Mouse (Mus musculus): ENCODE measurements around the gene Zfp667.
"Not testable (repeated sequence)": the region's sequence is repeated elsewhere in the genome, so short reads cannot be mapped to it uniquely, and the experiment has no call there.

The Zfp667 gene

GRCm38 (mm10) chr7:6283451-6284075 is 2.8 kb upstream of the Zfp667 start:
- Histone ChIP-seq H3K36me3 (ENCODE audit: control insufficient read depth, insufficient read depth, low read length, poor library complexity, severe bottlenecking) (no peaks in the 10 kb centered on the region), H3K27me3 (ENCODE audit: control insufficient read depth, insufficient read depth, low read length, poor library complexity, severe bottlenecking) (no peaks in the 10 kb centered on the region)
- DNase-seq (ENCODE audit: low read depth, low spot score) = peak; percentile 89

GRCm38 (mm10) chr7:6284442-6285012 is 1.9 kb upstream of the Zfp667 start:
- DNase-seq (ENCODE audit: low read depth, low spot score) = no peak
- H3K36me3 ChIP-seq (ENCODE audit: control insufficient read depth, insufficient read depth, low read length, poor library complexity, severe bottlenecking) = no peaks in the 10 kb centered on the region
- no peaks in the 10 kb centered on the region for H3K27me3 ChIP-seq (ENCODE audit: control insufficient read depth, insufficient read depth, low read length, poor library complexity, severe bottlenecking)

GRCm38 (mm10) chr7:6285366-6285765 is 1.0 kb upstream of the Zfp667 start:
- peak; percentile 86 for DNase-seq (ENCODE audit: low read depth, low spot score)
- no peaks in the 10 kb centered on the region for H3K27me3 ChIP-seq (ENCODE audit: control insufficient read depth, insufficient read depth, low read length, poor library complexity, severe bottlenecking)
- no peaks in the 10 kb centered on the region for H3K36me3 ChIP-seq (ENCODE audit: control insufficient read depth, insufficient read depth, low read length, poor library complexity, severe bottlenecking)

GRCm38 (mm10) chr7:6286921-6287531 is 647 bp downstream of the Zfp667 start:
- DNase-seq (ENCODE audit: low read depth, low spot score) = peak; percentile 6
- no peaks in the 10 kb centered on the region for H3K27me3 ChIP-seq (ENCODE audit: control insufficient read depth, insufficient read depth, low read length, poor library complexity, severe bottlenecking)
- H3K36me3 ChIP-seq (ENCODE audit: control insufficient read depth, insufficient read depth, low read length, poor library complexity, severe bottlenecking) = no peaks in the 10 kb centered on the region

GRCm38 (mm10) chr7:6291121-6291520 is 4.7 kb downstream of the Zfp667 start:
- H3K36me3 ChIP-seq (ENCODE audit: control insufficient read depth, insufficient read depth, low read length, poor library complexity, severe bottlenecking); DNase-seq (ENCODE audit: low read depth, low spot score); H3K27me3 ChIP-seq (ENCODE audit: control insufficient read depth, insufficient read depth, low read length, poor library complexity, severe bottlenecking): not testable (repeated sequence)

GRCm38 (mm10) chr7:6300796-6301195 is 14.4 kb downstream of the Zfp667 start:
- not testable (repeated sequence) for DNase-seq (ENCODE audit: low read depth, low spot score); H3K36me3 ChIP-seq (ENCODE audit: control insufficient read depth, insufficient read depth, low read length, poor library complexity, severe bottlenecking); H3K27me3 ChIP-seq (ENCODE audit: control insufficient read depth, insufficient read depth, low read length, poor library complexity, severe bottlenecking)

GRCm38 (mm10) chr7:6330458-6331232 is 44.3 kb downstream of the Zfp667 start:
- DNase-seq (ENCODE audit: low read depth, low spot score) = peak; percentile 5
- no peaks in the 10 kb centered on the region for H3K27me3 ChIP-seq (ENCODE audit: control insufficient read depth, insufficient read depth, low read length, poor library complexity, severe bottlenecking)

GRCm38 (mm10) chr7:6331233-6331956 is 45.0 kb downstream of the Zfp667 start, which contains the start of gene Zfp583:
Gene Zfp583 (minus strand): TSS chr7:6331285.
- peak; percentile 78 for DNase-seq (ENCODE audit: low read depth, low spot score)
- Histone ChIP-seq H3K27me3 (ENCODE audit: control insufficient read depth, insufficient read depth, low read length, poor library complexity, severe bottlenecking) (no peaks in the 10 kb centered on the region), H3K36me3 (ENCODE audit: control insufficient read depth, insufficient read depth, low read length, poor library complexity, severe bottlenecking) (no peaks in the 10 kb centered on the region)

More at GRCm38 (mm10) chr7:6330458-6331232, 44.3 kb downstream of the Zfp667 start:
- H3K36me3 ChIP-seq (ENCODE audit: control insufficient read depth, insufficient read depth, low read length, poor library complexity, severe bottlenecking) = no peaks in the 10 kb centered on the region

- DNase-seq (ENCODE audit: low read depth, low spot score) = no peak
- Histone ChIP-seq H3K27me3 (ENCODE audit: control insufficient read depth, insufficient read depth, low read length, poor library complexity, severe bottlenecking) (peaks cover 2% of the 10 kb centered on the region; the same call in 1 of the 2 replicates), H3K36me3 (ENCODE audit: control insufficient read depth, insufficient read depth, low read length, poor library complexity, severe bottlenecking) (no peaks in the 10 kb centered on the region)
These were observed 53.5 kb downstream of the Zfp667 start for GRCm38 (mm10) chr7:6339865-6340264.

GRCm38 (mm10) chr7:6343501-6344071 is 57.2 kb downstream of the Zfp667 start, which contains the start of gene Gm3854:
Gene Gm3854 (plus strand): TSS chr7:6343759.
- H3K27me3 ChIP-seq (ENCODE audit: control insufficient read depth, insufficient read depth, low read length, poor library complexity, severe bottlenecking) = no peaks in the 10 kb centered on the region
- H3K36me3 ChIP-seq (ENCODE audit: control insufficient read depth, insufficient read depth, low read length, poor library complexity, severe bottlenecking) = no peaks in the 10 kb centered on the region
- peak; percentile 47 for DNase-seq (ENCODE audit: low read depth, low spot score)

GRCm38 (mm10) chr7:6344124-6344523 is 57.7 kb downstream of the Zfp667 start:
- H3K27me3 ChIP-seq (ENCODE audit: control insufficient read depth, insufficient read depth, low read length, poor library complexity, severe bottlenecking) = no peaks in the 10 kb centered on the region
- DNase-seq (ENCODE audit: low read depth, low spot score) = no peak
- H3K36me3 ChIP-seq (ENCODE audit: control insufficient read depth, insufficient read depth, low read length, poor library complexity, severe bottlenecking) = no peaks in the 10 kb centered on the region

Measured in splenic B cell, adult 2 months (primary cell).